Comparison of ENCODE assay signal across 9 mouse cellular contexts in genomic region chr9:108573774-108574690, GRCm38 (mm10). TPM values are rescaled to one million over a fixed set of nuclear protein-coding genes. Genes with fewer than 3 reads are reported as not detected.
A peak's percentile ranks its signal among the peaks of the same experiment; 100 is the strongest.
DNase-seq lines count a peak whose midpoint lies in the region; ATAC-seq lines count a peak whose summit lies in the region.
"Had no signal": no experiment of that assay in that cellular context is flagged by ENCODE, and none has a peak within 500 bp of the region (broad histone marks: within the 10 kb centered on the region; RNA-seq: fewer than 3 reads in every experiment).

No protein-coding gene starts in this region.

- H3K36me3 ChIP-seq in forebrain, embryonic 10.5 days (replicated peaks) = peaks cover 67% of the 10 kb centered on the region
- peaks cover 35% of the 10 kb centered on the region for H3K36me3 ChIP-seq in forebrain, embryonic 15.5 days
- H3K36me3 ChIP-seq in kidney, embryonic 15.5 days = peaks cover 59% of the 10 kb centered on the region
- peaks cover 60% of the 10 kb centered on the region for H3K36me3 ChIP-seq in midbrain, embryonic 13.5 days

- WGBS in forebrain, embryonic 10.5 days = 51% methylated on average over 25 of the region's 26 CpGs
- WGBS in forebrain, embryonic 15.5 days = 52% methylated on average over 26 of the region's 26 CpGs
- WGBS in kidney, embryonic 15.5 days = 60% methylated on average over 26 of the region's 26 CpGs
- 45% methylated on average over 26 of the region's 26 CpGs for WGBS in midbrain, embryonic 13.5 days

- peak overlapping the region; percentile 58 for H3K27ac ChIP-seq in forebrain, embryonic 10.5 days
- H3K27ac ChIP-seq in forebrain, embryonic 15.5 days (replicated peaks) = no peak overlapping the region
- peak overlapping the region; percentile 10; the same call in 1 of the 2 replicates for H3K27ac ChIP-seq in kidney, embryonic 15.5 days
- peak overlapping the region; percentile 25; the same call in 1 of the 2 replicates for H3K27ac ChIP-seq in midbrain, embryonic 13.5 days

- no peak for ATAC-seq in forebrain, embryonic 15.5 days (replicated peaks)
- ATAC-seq in kidney, embryonic 15.5 days (replicated peaks; ENCODE audit: low FRiP score) = no peak
- no peak for ATAC-seq in midbrain, embryonic 13.5 days
- no peak for ATAC-seq in erythroblast, adult 5-6 weeks (replicated peaks; ENCODE audit: low FRiP score, poor library complexity, severe bottlenecking)
- ATAC-seq: Patski had no signal

- DNase-seq in forebrain, embryonic 10.5 days (ENCODE audit: extremely low spot score, low spot score) = peak; percentile 76
- peak; percentile 87 for DNase-seq in testis, postnatal 10 days (ENCODE audit: low spot score)
- DNase-seq in testis, postnatal 14 days (ENCODE audit: low spot score) = no peak
- peak; percentile 80 for DNase-seq in embryo, embryonic 11 days

- H3K4me3 ChIP-seq in forebrain, embryonic 10.5 days = peak overlapping the region; percentile 9; the same call in 1 of the 2 replicates
- no peak overlapping the region for H3K4me3 ChIP-seq in forebrain, embryonic 15.5 days
- no peak overlapping the region for H3K4me3 ChIP-seq in kidney, embryonic 15.5 days (replicated peaks)
- H3K4me3 ChIP-seq in midbrain, embryonic 13.5 days (replicated peaks) = peak overlapping the region; percentile 8

- peaks cover 79% of the 10 kb centered on the region for H3K4me1 ChIP-seq in forebrain, embryonic 10.5 days
- peaks cover 67% of the 10 kb centered on the region for H3K4me1 ChIP-seq in forebrain, embryonic 15.5 days
- H3K4me1 ChIP-seq in kidney, embryonic 15.5 days = peaks cover 67% of the 10 kb centered on the region
- H3K4me1 ChIP-seq in midbrain, embryonic 13.5 days (replicated peaks) = peaks cover 74% of the 10 kb centered on the region

- H3K9me3 ChIP-seq in forebrain, embryonic 10.5 days = no peaks in the 10 kb centered on the region
- H3K9me3 ChIP-seq in forebrain, embryonic 15.5 days = no peaks in the 10 kb centered on the region
- no peaks in the 10 kb centered on the region for H3K9me3 ChIP-seq in kidney, embryonic 15.5 days (replicated peaks)
- no peaks in the 10 kb centered on the region for H3K9me3 ChIP-seq in midbrain, embryonic 13.5 days

- no peak overlapping the region for H3K9ac ChIP-seq in forebrain, embryonic 15.5 days (replicated peaks)
- no peak overlapping the region for H3K9ac ChIP-seq in kidney, embryonic 15.5 days
- peak overlapping the region; percentile 42 for H3K9ac ChIP-seq in midbrain, embryonic 13.5 days (replicated peaks)

- no peak overlapping the region for H3K4me2 ChIP-seq in forebrain, embryonic 15.5 days (replicated peaks)
- no peak overlapping the region for H3K4me2 ChIP-seq in kidney, embryonic 15.5 days
- H3K4me2 ChIP-seq in midbrain, embryonic 13.5 days (replicated peaks) = peak overlapping the region; percentile 97

- H3K27me3 ChIP-seq in forebrain, embryonic 10.5 days (ENCODE audit: poor library complexity, severe bottlenecking) = no peaks in the 10 kb centered on the region
- H3K27me3 ChIP-seq in forebrain, embryonic 15.5 days = no peaks in the 10 kb centered on the region
- H3K27me3 ChIP-seq in kidney, embryonic 15.5 days = no peaks in the 10 kb centered on the region
- no peaks in the 10 kb centered on the region for H3K27me3 ChIP-seq in midbrain, embryonic 13.5 days
- H3K27me3 ChIP-seq: Patski had no signal

RNA-seq across cellular contexts. Expression of gene Dalrd3, which starts 4.3 kb away (rescaled TPM):
- polyA plus RNA-seq in forebrain, embryonic 10.5 days (2016; fragmentation: Nextera tagmentation; extraction: Ambion mirVana) = 192 and 201 TPM in 2 replicates
- 253 and 263 TPM in 2 replicates for polyA plus RNA-seq in forebrain, embryonic 15.5 days (2015; fragmentation: Nextera tagmentation; extraction: Ambion mirVana)
- polyA plus RNA-seq in kidney, embryonic 15.5 days (2015; fragmentation: Nextera tagmentation; extraction: Ambion mirVana) = 155 and 180 TPM in 2 replicates
- 321 and 345 TPM in 2 replicates for polyA plus RNA-seq in midbrain, embryonic 13.5 days (2015; fragmentation: Nextera tagmentation; extraction: Ambion mirVana)
- total RNA-seq in erythroblast, adult 5-6 weeks (2015; ENCODE audit: low replicate concordance) = 26.8 and 47.5 TPM in 2 replicates
- 10.3 and 11.4 TPM in 2 replicates for total RNA-seq in erythroblast, adult 5-6 weeks (2017; ENCODE audit: low replicate concordance)

RNA-seq across cellular contexts. Expression of gene Wdr6, which starts 4.5 kb away (rescaled TPM):
- 203 and 212 TPM in 2 replicates for polyA plus RNA-seq in forebrain, embryonic 10.5 days (2016; fragmentation: Nextera tagmentation; extraction: Ambion mirVana)
- polyA plus RNA-seq in forebrain, embryonic 15.5 days (2015; fragmentation: Nextera tagmentation; extraction: Ambion mirVana) = 219 and 235 TPM in 2 replicates
- 123 and 139 TPM in 2 replicates for polyA plus RNA-seq in kidney, embryonic 15.5 days (2015; fragmentation: Nextera tagmentation; extraction: Ambion mirVana)
- polyA plus RNA-seq in midbrain, embryonic 13.5 days (2015; fragmentation: Nextera tagmentation; extraction: Ambion mirVana) = 364 and 380 TPM in 2 replicates
- total RNA-seq in erythroblast, adult 5-6 weeks (2015; ENCODE audit: low replicate concordance) = 2.1 and 4.0 TPM in 2 replicates
- total RNA-seq in erythroblast, adult 5-6 weeks (2017; ENCODE audit: low replicate concordance) = 1.5 and 1.7 TPM in 2 replicates

RNA-seq across cellular contexts. Expression of gene Ndufaf3, which starts 6.8 kb away (rescaled TPM):
- 43.3 and 50.6 TPM in 2 replicates for polyA plus RNA-seq in forebrain, embryonic 10.5 days (2016; fragmentation: Nextera tagmentation; extraction: Ambion mirVana)
- 68.7 and 81.0 TPM in 2 replicates for polyA plus RNA-seq in forebrain, embryonic 15.5 days (2015; fragmentation: Nextera tagmentation; extraction: Ambion mirVana)
- 41.5 and 43.1 TPM in 2 replicates for polyA plus RNA-seq in kidney, embryonic 15.5 days (2015; fragmentation: Nextera tagmentation; extraction: Ambion mirVana)
- 73.7 and 79.2 TPM in 2 replicates for polyA plus RNA-seq in midbrain, embryonic 13.5 days (2015; fragmentation: Nextera tagmentation; extraction: Ambion mirVana)
- 8.3 and 15.9 TPM in 2 replicates for total RNA-seq in erythroblast, adult 5-6 weeks (2015; ENCODE audit: low replicate concordance)
- 3.1 and 4.2 TPM in 2 replicates for total RNA-seq in erythroblast, adult 5-6 weeks (2017; ENCODE audit: low replicate concordance)

RNA-seq across cellular contexts. Expression of gene Impdh2, which starts 13.9 kb away (rescaled TPM):
- 244 and 260 TPM in 2 replicates for polyA plus RNA-seq in forebrain, embryonic 10.5 days (2016; fragmentation: Nextera tagmentation; extraction: Ambion mirVana)
- 117 and 125 TPM in 2 replicates for polyA plus RNA-seq in forebrain, embryonic 15.5 days (2015; fragmentation: Nextera tagmentation; extraction: Ambion mirVana)
- 187 and 198 TPM in 2 replicates for polyA plus RNA-seq in kidney, embryonic 15.5 days (2015; fragmentation: Nextera tagmentation; extraction: Ambion mirVana)
- 108 and 115 TPM in 2 replicates for polyA plus RNA-seq in midbrain, embryonic 13.5 days (2015; fragmentation: Nextera tagmentation; extraction: Ambion mirVana)
- 64.2 and 120 TPM in 2 replicates for total RNA-seq in erythroblast, adult 5-6 weeks (2015; ENCODE audit: low replicate concordance)
- 50.0 and 52.2 TPM in 2 replicates for total RNA-seq in erythroblast, adult 5-6 weeks (2017; ENCODE audit: low replicate concordance)

RNA-seq across cellular contexts. Expression of gene P4htm, which starts 23.4 kb away (rescaled TPM):
- polyA plus RNA-seq in forebrain, embryonic 10.5 days (2016; fragmentation: Nextera tagmentation; extraction: Ambion mirVana) = 11.9 and 12.1 TPM in 2 replicates
- 19.2 and 23.1 TPM in 2 replicates for polyA plus RNA-seq in forebrain, embryonic 15.5 days (2015; fragmentation: Nextera tagmentation; extraction: Ambion mirVana)
- polyA plus RNA-seq in kidney, embryonic 15.5 days (2015; fragmentation: Nextera tagmentation; extraction: Ambion mirVana) = 9.1 and 11.7 TPM in 2 replicates
- 24.6 and 27.7 TPM in 2 replicates for polyA plus RNA-seq in midbrain, embryonic 13.5 days (2015; fragmentation: Nextera tagmentation; extraction: Ambion mirVana)
- not detected in 2 replicates for total RNA-seq in erythroblast, adult 5-6 weeks (2015; ENCODE audit: low replicate concordance)
- 1.8 TPM in 1 of 2 replicates, not detected in the other for total RNA-seq in erythroblast, adult 5-6 weeks (2017; ENCODE audit: low replicate concordance)

Comparison
In these comparisons a context has a peak if more than half of its experiments do, and no peak if none do; other contexts are left out.
1. H3K4me3 ChIP-seq: peak in forebrain, embryonic 10.5 days (single experiment) and midbrain, embryonic 13.5 days (single experiment); none in forebrain, embryonic 15.5 days (single experiment) and kidney, embryonic 15.5 days (single experiment).